Comparison of ENCODE assay signal across 9 mouse cellular contexts in the genomic region with DNA sequence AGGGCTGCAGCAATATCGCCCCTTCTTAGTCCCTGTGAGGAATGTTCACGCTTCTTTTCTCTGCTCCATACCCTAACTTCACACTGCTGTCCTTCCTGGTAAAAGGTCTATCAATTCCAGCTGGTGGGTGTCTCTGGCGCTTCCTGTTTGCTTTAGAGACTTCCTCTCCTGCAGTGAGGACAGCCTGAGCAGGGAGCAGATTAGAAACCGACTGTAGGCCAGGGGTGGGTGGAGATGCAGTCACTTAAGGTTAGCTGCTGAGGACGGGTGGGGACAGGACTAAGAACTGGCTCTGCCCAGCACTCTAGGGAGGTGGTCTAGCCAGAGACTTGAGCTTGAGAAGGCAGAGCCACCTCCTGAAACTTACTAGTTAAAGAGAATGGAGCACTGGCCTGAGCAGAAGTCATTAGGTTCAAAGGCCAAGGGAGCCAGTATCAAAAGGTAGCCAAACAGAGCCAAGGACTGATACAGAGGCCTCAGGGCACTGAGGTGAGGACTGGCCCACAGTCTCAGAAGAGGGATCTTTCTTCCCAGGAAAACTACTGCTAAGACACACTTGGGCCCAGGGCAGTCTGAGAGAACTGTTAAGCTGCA. TPM values are rescaled to one million over a fixed set of nuclear protein-coding genes. Genes with fewer than 3 reads are reported as not detected.
DNase-seq lines count a peak whose midpoint lies in the region; ATAC-seq and TF ChIP-seq lines count a peak whose summit lies in the region.
"Had no signal": no experiment of that assay in that cellular context is flagged by ENCODE, and none has a peak within 500 bp of the region (broad histone marks: within the 10 kb centered on the region; RNA-seq: fewer than 3 reads in every experiment).

No protein-coding gene starts in this region.

- no peaks in the 10 kb centered on the region for H3K9me3 ChIP-seq in hindbrain, embryonic 10.5 days
- no peaks in the 10 kb centered on the region for H3K9me3 ChIP-seq in hindbrain, postnatal 0 days (ENCODE audit: low read length)
- no peaks in the 10 kb centered on the region for H3K9me3 ChIP-seq in embryonic facial prominence, embryonic 14.5 days (ENCODE audit: control insufficient read depth, low read length)
- H3K9me3 ChIP-seq in kidney, embryonic 16.5 days (ENCODE audit: low read length) = no peaks in the 10 kb centered on the region
- H3K9me3 ChIP-seq: limb, embryonic 13.5 days had no signal

- no peak for DNase-seq in hindbrain, embryonic 10.5 days (ENCODE audit: low spot score)
- no peak for DNase-seq in hindbrain, postnatal 0 days (ENCODE audit: low spot score)
- no peak for DNase-seq in embryonic facial prominence, embryonic 14.5 days (ENCODE audit: low spot score)
- no peak for DNase-seq in urinary bladder, adult 18-20 months (ENCODE audit: low spot score in 2 of 2)
- DNase-seq in right cerebral cortex, adult 18-20 months = no peak
- no peak for DNase-seq in embryo, embryonic 11 days

- no peaks in the 10 kb centered on the region for H3K27me3 ChIP-seq in hindbrain, embryonic 10.5 days (ENCODE audit: insufficient read depth, poor library complexity, severe bottlenecking)
- no peaks in the 10 kb centered on the region for H3K27me3 ChIP-seq in hindbrain, postnatal 0 days (ENCODE audit: insufficient read depth, low read length)
- no peaks in the 10 kb centered on the region for H3K27me3 ChIP-seq in embryonic facial prominence, embryonic 14.5 days (replicated peaks; ENCODE audit: control insufficient read depth, insufficient read depth, low read length)
- no peaks in the 10 kb centered on the region for H3K27me3 ChIP-seq in kidney, embryonic 16.5 days (ENCODE audit: insufficient read depth, low read length)
- H3K27me3 ChIP-seq: limb, embryonic 13.5 days had no signal

- no peak for ATAC-seq in hindbrain, postnatal 0 days
- no peak for ATAC-seq in embryonic facial prominence, embryonic 14.5 days (ENCODE audit: low read depth)
- no peak for ATAC-seq in kidney, embryonic 16.5 days (ENCODE audit: low FRiP score, low TSS enrichment)

- no peak overlapping the region for H3K9ac ChIP-seq in hindbrain, postnatal 0 days (replicated peaks; ENCODE audit: low read length)
- H3K9ac ChIP-seq in embryonic facial prominence, embryonic 14.5 days (ENCODE audit: low read depth, low read length) = no peak overlapping the region
- no peak overlapping the region; the same call in 1 of the 2 replicates for H3K9ac ChIP-seq in kidney, embryonic 16.5 days (replicated peaks; ENCODE audit: low read length)
- H3K9ac ChIP-seq: limb, embryonic 13.5 days had no signal

- no peak overlapping the region for H3K4me3 ChIP-seq in hindbrain, embryonic 10.5 days
- no peak overlapping the region for H3K4me3 ChIP-seq in hindbrain, postnatal 0 days (ENCODE audit: low read length)
- no peak overlapping the region for H3K4me3 ChIP-seq in embryonic facial prominence, embryonic 14.5 days (ENCODE audit: low read depth, low read length)
- no peak overlapping the region for H3K4me3 ChIP-seq in kidney, embryonic 16.5 days (ENCODE audit: low read length)
- H3K4me3 ChIP-seq in macrophage (ENCODE audit: inconsistent target) = no peak overlapping the region
- H3K4me3 ChIP-seq: limb, embryonic 13.5 days had no signal

- no peak for TF ChIP-seq CTCF in hindbrain, postnatal 0 days (IDR thresholded peaks at IDR 0.05; ENCODE audit: low read depth)

- peaks cover 25% of the 10 kb centered on the region for H3K36me3 ChIP-seq in hindbrain, embryonic 10.5 days
- peaks cover 6% of the 10 kb centered on the region; the same call in 1 of the 2 replicates for H3K36me3 ChIP-seq in hindbrain, postnatal 0 days (ENCODE audit: insufficient read depth, low read length)
- no peaks in the 10 kb centered on the region for H3K36me3 ChIP-seq in embryonic facial prominence, embryonic 14.5 days (ENCODE audit: control insufficient read depth, insufficient read depth, low read length)
- H3K36me3 ChIP-seq in kidney, embryonic 16.5 days (ENCODE audit: insufficient read depth, low read length) = 0 out of 2 replicates have a peak, but pooled peaks cover 4% of the 10 kb centered on the region
- H3K36me3 ChIP-seq in macrophage (ENCODE audit: inconsistent target) = peaks cover 13% of the 10 kb centered on the region; the same call in 1 of the 2 replicates

- peaks cover 100% of the 10 kb centered on the region for H3K79me2 ChIP-seq in macrophage (ENCODE audit: inconsistent target)

- 50% methylated on average over 5 of the region's 5 CpGs for WGBS in hindbrain, embryonic 10.5 days
- 64% methylated on average over 5 of the region's 5 CpGs for WGBS in hindbrain, postnatal 0 days
- 31% methylated on average over 5 of the region's 5 CpGs for WGBS in embryonic facial prominence, embryonic 14.5 days
- WGBS in kidney, embryonic 16.5 days = 36% methylated on average over 5 of the region's 5 CpGs
- 28% methylated on average over 5 of the region's 5 CpGs for WGBS in macrophage (ENCODE audit: missing documents)

- H3K27ac ChIP-seq in hindbrain, embryonic 10.5 days = peak overlapping the region; percentile 5; the same call in 1 of the 2 replicates
- H3K27ac ChIP-seq in hindbrain, postnatal 0 days = no peak overlapping the region; the same call in 1 of the 2 replicates
- H3K27ac ChIP-seq in embryonic facial prominence, embryonic 14.5 days (replicated peaks; ENCODE audit: low read depth, low read length) = peak overlapping the region; percentile 21; the same call in 1 of the 2 replicates
- peak overlapping the region; percentile 68 for H3K27ac ChIP-seq in kidney, embryonic 16.5 days (ENCODE audit: low read length)
- H3K27ac ChIP-seq in macrophage = peak overlapping the region; percentile 88
- H3K27ac ChIP-seq: limb, embryonic 13.5 days had no signal

- no peak overlapping the region for H3K4me2 ChIP-seq in hindbrain, postnatal 0 days (ENCODE audit: low read depth, low read length)
- no peak overlapping the region for H3K4me2 ChIP-seq in embryonic facial prominence, embryonic 14.5 days (ENCODE audit: low read depth, low read length)
- H3K4me2 ChIP-seq in kidney, embryonic 16.5 days (replicated peaks; ENCODE audit: low read depth, low read length) = no peak overlapping the region
- H3K4me2 ChIP-seq: limb, embryonic 13.5 days had no signal

- H3K4me1 ChIP-seq in hindbrain, embryonic 10.5 days (replicated peaks) = peaks cover 33% of the 10 kb centered on the region
- peaks cover 8% of the 10 kb centered on the region; the same call in 1 of the 2 replicates for H3K4me1 ChIP-seq in hindbrain, postnatal 0 days (ENCODE audit: insufficient read depth, low read length)
- H3K4me1 ChIP-seq in embryonic facial prominence, embryonic 14.5 days (ENCODE audit: control insufficient read depth, insufficient read depth, low read length) = peaks cover 7% of the 10 kb centered on the region; the same call in 1 of the 2 replicates
- peaks cover 32% of the 10 kb centered on the region for H3K4me1 ChIP-seq in kidney, embryonic 16.5 days (ENCODE audit: insufficient read depth, low read length)

RNA-seq across cellular contexts. Expression of a gene that starts 11.4 kb away (rescaled TPM):
- 0.25 and 0.35 TPM in 2 replicates for polyA plus RNA-seq in hindbrain, embryonic 10.5 days (2016; fragmentation: Nextera tagmentation; extraction: Ambion mirVana)
- not detected in 2 replicates for total RNA-seq in hindbrain, postnatal 0 days (2014; rRNA removed)
- 0.24 and 0.28 TPM in 2 replicates for polyA plus RNA-seq in hindbrain, postnatal 0 days (2015; fragmentation: Nextera tagmentation; extraction: Ambion mirVana)
- polyA plus RNA-seq in embryonic facial prominence, embryonic 14.5 days (2014; fragmentation: Nextera tagmentation; extraction: Ambion mirVana) = 0.34 TPM in 1 of 2 replicates, not detected in the other
- 0.33 TPM in 1 of 2 replicates, not detected in the other for polyA plus RNA-seq in kidney, embryonic 16.5 days (2015; fragmentation: Nextera tagmentation; extraction: Ambion mirVana)
- total RNA-seq in macrophage (2018; cell fraction: chromatin; rRNA removed) = 1 to 10 TPM in 6 of 26 experiments, not detected in 20; 1.5 to 3.3 (median 1.7) TPM
- under 1 TPM in 10 of 26 experiments, not detected in 16; 0.25 to 0.92 (median 0.34) TPM for total RNA-seq in macrophage (2018; cell fraction: cytosol; rRNA removed)
- total RNA-seq in macrophage (2018; cell fraction: nucleus; rRNA removed) = 1 to 10 TPM in 8 of 26 experiments, under 1 TPM in 1, not detected in 17; 0.99 to 5.3 (median 3.1) TPM
- not detected in 3 replicates for polyA plus RNA-seq in macrophage (2018)
- polyA plus RNA-seq: limb, embryonic 13.5 days had no signal

RNA-seq across cellular contexts. Expression of a gene that starts 12.8 kb away (rescaled TPM):
- 70.8 and 71.3 TPM in 2 replicates for polyA plus RNA-seq in hindbrain, embryonic 10.5 days (2016; fragmentation: Nextera tagmentation; extraction: Ambion mirVana)
- 62.6 and 63.3 TPM in 2 replicates for total RNA-seq in hindbrain, postnatal 0 days (2014; rRNA removed)
- 56.0 and 61.7 TPM in 2 replicates for polyA plus RNA-seq in hindbrain, postnatal 0 days (2015; fragmentation: Nextera tagmentation; extraction: Ambion mirVana)
- 50.6 and 52.9 TPM in 2 replicates for polyA plus RNA-seq in embryonic facial prominence, embryonic 14.5 days (2014; fragmentation: Nextera tagmentation; extraction: Ambion mirVana)
- 62.4 and 63.7 TPM in 2 replicates for polyA plus RNA-seq in kidney, embryonic 16.5 days (2015; fragmentation: Nextera tagmentation; extraction: Ambion mirVana)
- 10 to 100 TPM; 35.6 to 91.5 (median 59.1) TPM for total RNA-seq in macrophage (2018; cell fraction: chromatin; rRNA removed)
- total RNA-seq in macrophage (2018; cell fraction: cytosol; rRNA removed) = 10 to 100 TPM; 11.8 to 23.7 (median 19.2) TPM
- total RNA-seq in macrophage (2018; cell fraction: nucleus; rRNA removed) = 10 to 100 TPM; 16.9 to 85.9 (median 40.5) TPM
- 22.4 to 41.0 TPM (median 23.3 TPM) in 3 replicates for polyA plus RNA-seq in macrophage (2018)

RNA-seq across cellular contexts. Expression of a gene that starts 13.0 kb away (rescaled TPM):
- 16.8 and 37.2 TPM in 2 replicates for polyA plus RNA-seq in hindbrain, embryonic 10.5 days (2016; fragmentation: Nextera tagmentation; extraction: Ambion mirVana)
- 246 and 248 TPM in 2 replicates for total RNA-seq in hindbrain, postnatal 0 days (2014; rRNA removed)
- polyA plus RNA-seq in hindbrain, postnatal 0 days (2015; fragmentation: Nextera tagmentation; extraction: Ambion mirVana) = 34.1 and 34.4 TPM in 2 replicates
- 70.7 and 73.9 TPM in 2 replicates for polyA plus RNA-seq in embryonic facial prominence, embryonic 14.5 days (2014; fragmentation: Nextera tagmentation; extraction: Ambion mirVana)
- polyA plus RNA-seq in kidney, embryonic 16.5 days (2015; fragmentation: Nextera tagmentation; extraction: Ambion mirVana) = 41.9 and 47.1 TPM in 2 replicates
- 100 to 1,000 TPM in 1 of 26 experiments, 10 to 100 TPM in 25; 39.2 to 102 (median 64.6) TPM for total RNA-seq in macrophage (2018; cell fraction: chromatin; rRNA removed)
- total RNA-seq in macrophage (2018; cell fraction: cytosol; rRNA removed) = 100 to 1,000 TPM; 286 to 464 (median 359) TPM
- 100 to 1,000 TPM in 24 of 26 experiments, 10 to 100 TPM in 2; 81.7 to 239 (median 158) TPM for total RNA-seq in macrophage (2018; cell fraction: nucleus; rRNA removed)
- 348 to 578 TPM (median 378 TPM) in 3 replicates for polyA plus RNA-seq in macrophage (2018)

RNA-seq across cellular contexts. Expression of a gene that starts 20.9 kb away (rescaled TPM):
- polyA plus RNA-seq in hindbrain, embryonic 10.5 days (2016; fragmentation: Nextera tagmentation; extraction: Ambion mirVana) = 1.9 and 2.9 TPM in 2 replicates
- 0.61 and 1.2 TPM in 2 replicates for total RNA-seq in hindbrain, postnatal 0 days (2014; rRNA removed)
- 2.7 and 3.1 TPM in 2 replicates for polyA plus RNA-seq in hindbrain, postnatal 0 days (2015; fragmentation: Nextera tagmentation; extraction: Ambion mirVana)
- polyA plus RNA-seq in embryonic facial prominence, embryonic 14.5 days (2014; fragmentation: Nextera tagmentation; extraction: Ambion mirVana) = 1.7 and 2.0 TPM in 2 replicates
- polyA plus RNA-seq in kidney, embryonic 16.5 days (2015; fragmentation: Nextera tagmentation; extraction: Ambion mirVana) = 2.6 and 3.2 TPM in 2 replicates
- 100 to 1,000 TPM; 134 to 515 (median 340) TPM for total RNA-seq in macrophage (2018; cell fraction: chromatin; rRNA removed)
- total RNA-seq in macrophage (2018; cell fraction: cytosol; rRNA removed) = 100 to 1,000 TPM in 13 of 26 experiments, 10 to 100 TPM in 13; 58.7 to 198 (median 123) TPM
- total RNA-seq in macrophage (2018; cell fraction: nucleus; rRNA removed) = 100 to 1,000 TPM; 150 to 535 (median 277) TPM
- 42.8 to 129 TPM (median 87.0 TPM) in 3 replicates for polyA plus RNA-seq in macrophage (2018)

RNA-seq across cellular contexts. Expression of a gene that starts 32.8 kb away (rescaled TPM):
- 0.26 and 0.68 TPM in 2 replicates for polyA plus RNA-seq in hindbrain, embryonic 10.5 days (2016; fragmentation: Nextera tagmentation; extraction: Ambion mirVana)
- total RNA-seq in hindbrain, postnatal 0 days (2014; rRNA removed) = 9.8 and 13.0 TPM in 2 replicates
- 10.0 and 11.3 TPM in 2 replicates for polyA plus RNA-seq in hindbrain, postnatal 0 days (2015; fragmentation: Nextera tagmentation; extraction: Ambion mirVana)
- polyA plus RNA-seq in embryonic facial prominence, embryonic 14.5 days (2014; fragmentation: Nextera tagmentation; extraction: Ambion mirVana) = 1.7 TPM in 2 replicates
- 0.32 and 0.69 TPM in 2 replicates for polyA plus RNA-seq in kidney, embryonic 16.5 days (2015; fragmentation: Nextera tagmentation; extraction: Ambion mirVana)
- 1 to 10 TPM in 3 of 26 experiments, under 1 TPM in 2, not detected in 21; 0.49 to 3.0 (median 1.0) TPM for total RNA-seq in macrophage (2018; cell fraction: chromatin; rRNA removed)
- 1 to 10 TPM in 10 of 26 experiments, under 1 TPM in 16; 0.26 to 2.0 (median 0.87) TPM for total RNA-seq in macrophage (2018; cell fraction: cytosol; rRNA removed)
- total RNA-seq in macrophage (2018; cell fraction: nucleus; rRNA removed) = 1 to 10 TPM in 7 of 26 experiments, under 1 TPM in 9, not detected in 10; 0.17 to 2.5 (median 0.95) TPM
- 0.14 to 1.2 TPM (median 0.57 TPM) in 3 replicates for polyA plus RNA-seq in macrophage (2018)
